Mouse (Mus musculus) MEL (cell line): ENCODE results near the gene Serinc2. TPM values are rescaled to one million over a fixed set of nuclear protein-coding genes. Genes with fewer than 3 reads are reported as not detected.

Source experiments
- DNase-seq: peaks from one replicate; pipeline ENCODE4 v3.0.0; 2011; ENCODE audit warnings: low read depth, low spot score
- H3K27ac ChIP-seq: 2 replicates; pipeline ENCODE4 v1.5.1; 2012; ENCODE audit warnings: low read depth, mild to moderate bottlenecking, control low read depth, low read length, moderate library complexity; ENCODE audit not compliant: control insufficient read depth
- H3K27me3 ChIP-seq, 2 experiments: fragments of 150-350 bp in 1 of 2; sonication (generic) in 1 of 2; 2 replicates each; pipeline ENCODE4 v1.6.1; 2012; ENCODE audit warnings: low read length in 2 of 2, mild to moderate bottlenecking in 2 of 2, improper control_type of control experiment in 1 of 2, moderate library complexity in 1 of 2; ENCODE audit not compliant: insufficient read depth in 2 of 2, control insufficient read depth in 1 of 2
- H3K36me3 ChIP-seq, 2 experiments: 2 replicates each; pipeline ENCODE4 v1.6.1; 2012 to 2014; ENCODE audit warnings: low read length in 2 of 2, improper control_type of control experiment in 1 of 2, inconsistent platforms in 1 of 2, mild to moderate bottlenecking in 1 of 2; ENCODE audit not compliant: insufficient read depth in 2 of 2, control insufficient read depth in 1 of 2
- H3K4me1 ChIP-seq, 2 experiments: fragments of 150-350 bp in 1 of 2; sonication (generic) in 1 of 2; 2 replicates each; pipeline ENCODE4 v1.6.1; 2012; ENCODE audit warnings: low read length in 2 of 2, improper control_type of control experiment in 1 of 2, mild to moderate bottlenecking in 1 of 2; ENCODE audit not compliant: insufficient read depth in 2 of 2, control insufficient read depth in 1 of 2
- H3K4me3 ChIP-seq, 2 experiments: fragments of 150-350 bp in 1 of 2; sonication (generic) in 1 of 2; 2 replicates each; pipeline ENCODE4 v1.5.1; 2012; ENCODE audit warnings: low read depth in 2 of 2, low read length in 2 of 2, mild to moderate bottlenecking in 2 of 2, moderate library complexity in 2 of 2, control low read depth in 1 of 2, improper control_type of control experiment in 1 of 2; ENCODE audit not compliant: control insufficient read depth in 1 of 2, insufficient read depth in 1 of 2
- H3K79me2 ChIP-seq: 2 replicates; pipeline ENCODE4 v1.6.1; 2012; ENCODE audit warnings: mild to moderate bottlenecking, low read length, moderate library complexity; ENCODE audit not compliant: control insufficient read depth, poor library complexity, insufficient read depth
- H3K9ac ChIP-seq: 2 replicates; pipeline ENCODE4 v1.6.1; 2012; ENCODE audit warnings: low read depth, mild to moderate bottlenecking, control low read depth, low read length, moderate library complexity; ENCODE audit not compliant: control insufficient read depth, poor library complexity, severe bottlenecking
- H3K9me3 ChIP-seq: fragments of 150-350 bp; sonication (generic); replicated peaks from 2 replicates; pipeline ENCODE4 v1.6.1; 2012; ENCODE audit warnings: mild to moderate bottlenecking, low read length, improper control_type of control experiment, moderate library complexity; ENCODE audit not compliant: insufficient read depth
- BHLHE40 ChIP-seq: IDR thresholded peaks from 2 replicates; pipeline ENCODE4 v1.6.1; 2012; ENCODE audit warnings: low read depth, mild to moderate bottlenecking, inconsistent platforms, low read length, improper control_type of control experiment, borderline replicate concordance
- CHD2 ChIP-seq: IDR thresholded peaks from 2 replicates; pipeline ENCODE4 v1.6.1; 2011; ENCODE audit warnings: low read length, improper control_type of control experiment
- CTCF ChIP-seq, 3 experiments: IDR thresholded peaks in 2 of 3; conservative IDR thresholded peaks in 1 of 3; 2 replicates each; pipeline ENCODE4 v1.5.1; 2011 to 2012; ENCODE audit warnings: low read length in 3 of 3, low read depth in 2 of 3, mild to moderate bottlenecking in 2 of 3, improper control_type of control experiment in 1 of 3, inconsistent platforms in 1 of 3, mixed read lengths in 1 of 3, moderate library complexity in 1 of 3; ENCODE audit not compliant: control insufficient read depth in 1 of 3, insufficient read depth in 1 of 3, poor library complexity in 1 of 3, severe bottlenecking in 1 of 3
- E2F4 ChIP-seq: IDR thresholded peaks from 2 replicates; pipeline ENCODE4 v1.6.1; 2011; ENCODE audit warnings: low read depth, low read length, improper control_type of control experiment, borderline replicate concordance
- ELF1 ChIP-seq: IDR thresholded peaks from 2 replicates; pipeline ENCODE4 v1.6.1; 2014; ENCODE audit warnings: low read depth, mild to moderate bottlenecking, inconsistent platforms, low read length, improper control_type of control experiment, moderate library complexity
- EP300 ChIP-seq, 2 experiments: IDR thresholded peaks; 2 replicates each; pipeline ENCODE4 v1.6.1; 2011; ENCODE audit warnings: improper control_type of control experiment in 2 of 2, low read length in 2 of 2, low read depth in 1 of 2, mild to moderate bottlenecking in 1 of 2
- ETS1 ChIP-seq: IDR thresholded peaks from 2 replicates; pipeline ENCODE4 v1.6.1; 2012; ENCODE audit warnings: low read depth, mild to moderate bottlenecking, inconsistent platforms, low read length, improper control_type of control experiment, moderate library complexity
- GATA1 ChIP-seq: IDR thresholded peaks from 2 replicates; pipeline ENCODE4 v1.6.1; 2011; ENCODE audit warnings: low read depth, low read length, improper control_type of control experiment
- HCFC1 ChIP-seq: IDR thresholded peaks from 2 replicates; pipeline ENCODE4 v1.6.1; 2012; ENCODE audit warnings: low read depth, mild to moderate bottlenecking, inconsistent platforms, low read length, improper control_type of control experiment, moderate library complexity
- JUND ChIP-seq: IDR thresholded peaks from 2 replicates; pipeline ENCODE4 v1.6.1; 2011; ENCODE audit warnings: low read depth, mild to moderate bottlenecking, improper control_type of control experiment, low read length
- MAX ChIP-seq: IDR thresholded peaks from 2 replicates; pipeline ENCODE4 v1.6.1; 2011; ENCODE audit warnings: low read length, improper control_type of control experiment
- MAZ ChIP-seq: IDR thresholded peaks from 2 replicates; pipeline ENCODE4 v1.6.1; 2012; ENCODE audit warnings: low read depth, mild to moderate bottlenecking, inconsistent platforms, low read length, improper control_type of control experiment
- MXI1 ChIP-seq: IDR thresholded peaks from 2 replicates; pipeline ENCODE4 v1.6.1; 2011; ENCODE audit warnings: mild to moderate bottlenecking, low read depth, low read length, improper control_type of control experiment
- MYB ChIP-seq: IDR thresholded peaks from 2 replicates; pipeline ENCODE4 v1.6.1; 2011; ENCODE audit warnings: mild to moderate bottlenecking, low read depth, low read length, improper control_type of control experiment
- NELFE ChIP-seq: IDR thresholded peaks from 2 replicates; pipeline ENCODE4 v1.6.1; 2011; ENCODE audit warnings: low read depth, low read length, improper control_type of control experiment
- NRF1 ChIP-seq: IDR thresholded peaks from 2 replicates; pipeline ENCODE4 v1.6.1; 2014; ENCODE audit warnings: low read depth, mild to moderate bottlenecking, inconsistent platforms, low read length, improper control_type of control experiment, moderate library complexity; ENCODE audit not compliant: poor library complexity, insufficient read depth, severe bottlenecking
- POLR2A ChIP-seq, 2 experiments: IDR thresholded peaks; 2 replicates each; pipeline ENCODE4 v1.6.1; 2011 to 2012; ENCODE audit warnings: low read length in 2 of 2, mild to moderate bottlenecking in 2 of 2, control low read depth in 1 of 2, improper control_type of control experiment in 1 of 2, low read depth in 1 of 2, moderate library complexity in 1 of 2; ENCODE audit not compliant: control insufficient read depth in 1 of 2, insufficient read depth in 1 of 2, poor library complexity in 1 of 2
- POLR2AphosphoS2 ChIP-seq: IDR thresholded peaks from 2 replicates; pipeline ENCODE4 v1.6.1; 2011; ENCODE audit warnings: low read length, improper control_type of control experiment
- POLR2AphosphoS5 ChIP-seq: IDR thresholded peaks from 2 replicates; pipeline ENCODE4 v1.6.1; 2012; ENCODE audit warnings: low read depth, borderline replicate concordance, mild to moderate bottlenecking, inconsistent platforms, low read length, moderate library complexity, mixed read lengths
- RAD21 ChIP-seq: IDR thresholded peaks from 2 replicates; pipeline ENCODE4 v1.6.1; 2011; ENCODE audit warnings: mild to moderate bottlenecking, low read depth, low read length, improper control_type of control experiment
- RCOR1 ChIP-seq: IDR thresholded peaks from 2 replicates; pipeline ENCODE4 v1.6.1; 2012; ENCODE audit warnings: low read depth, mild to moderate bottlenecking, inconsistent platforms, low read length, improper control_type of control experiment
- SIN3A ChIP-seq: IDR thresholded peaks from 2 replicates; pipeline ENCODE4 v1.6.1; 2012; ENCODE audit warnings: low read length, improper control_type of control experiment, inconsistent platforms
- SMC3 ChIP-seq: IDR thresholded peaks from 2 replicates; pipeline ENCODE4 v1.6.1; 2011; ENCODE audit warnings: low read depth, low read length, improper control_type of control experiment
- TAL1 ChIP-seq: IDR thresholded peaks from 2 replicates; pipeline ENCODE4 v1.6.1; 2012; ENCODE audit warnings: mild to moderate bottlenecking, inconsistent platforms, low read length, moderate library complexity, mixed read lengths
- TBP ChIP-seq: IDR thresholded peaks from 2 replicates; pipeline ENCODE4 v1.8.0; 2011; ENCODE audit warnings: low read depth, low read length, improper control_type of control experiment
- TCF12 ChIP-seq: IDR thresholded peaks from 2 replicates; pipeline ENCODE4 v1.6.1; 2014; ENCODE audit warnings: low read depth, mild to moderate bottlenecking, inconsistent platforms, low read length, improper control_type of control experiment, moderate library complexity
- USF2 ChIP-seq, 2 experiments: IDR thresholded peaks; 2 replicates each; pipeline ENCODE4 v1.6.1; 2011 to 2012; ENCODE audit warnings: improper control_type of control experiment in 2 of 2, low read length in 2 of 2, borderline replicate concordance in 1 of 2, inconsistent platforms in 1 of 2, low read depth in 1 of 2, mild to moderate bottlenecking in 1 of 2; ENCODE audit not compliant: insufficient read depth in 1 of 2
- ZKSCAN1 ChIP-seq: IDR thresholded peaks from 2 replicates; pipeline ENCODE4 v1.6.1; 2012; ENCODE audit warnings: low read depth, mild to moderate bottlenecking, inconsistent platforms, low read length, improper control_type of control experiment, moderate library complexity
- ZNF384 ChIP-seq: IDR thresholded peaks from 2 replicates; pipeline ENCODE4 v1.6.1; 2012; ENCODE audit warnings: low read depth, mild to moderate bottlenecking, inconsistent platforms, low read length, improper control_type of control experiment
- polyA plus RNA-seq, 2 experiments: library from polyadenylated mRNA; stranded (reverse) in 1 of 2; unstranded in 1 of 2; fragments of >175 nt in 1 of 2; fragments of >200 nt in 1 of 2; gene quantifications; 2 replicates each; pipeline versions ENCODE4 v1.2.1 to v1.2.4; 2012; ENCODE audit warnings: low replicate concordance in 2 of 2, low read depth in 1 of 2; ENCODE audit not compliant: insufficient read length in 2 of 2, insufficient read depth in 1 of 2, missing spikeins in 1 of 2
- total RNA-seq: library from RNA; depleted of rRNA; stranded (reverse); fragments of 300-350 nt; gene quantifications from 2 replicates; pipeline ENCODE4 v1.2.3, GENCODE M21; 2012

Gene Serinc2
- total and polyA plus RNA-seq, 3 experiments = 0.21 TPM; not detected in 2

GRCm38 (mm10) chr4:130213857-130214256, 65.1 kb downstream of the Serinc2 start:
- peak; percentile 74 for DNase-seq
- Histone ChIP-seq H3K36me3 (peaks cover 0 to 17% of the 10 kb centered on the region in 2 experiments; a peak in 2 of 4 replicates), H3K27me3 (0 out of 4 replicates have a peak, but pooled peaks cover 0 to under 1% of the 10 kb centered on the region in 2 experiments), H3K4me1 (peaks cover 8 to 26% of the 10 kb centered on the region in 2 experiments), H3K9ac (no peak overlapping the region), H3K27ac (no peak overlapping the region), H3K79me2 (no peaks in the 10 kb centered on the region), H3K4me3 (no peak overlapping the region; a peak in 1 of 4 replicates)
- TF ChIP-seq SMC3 (no peak), MXI1 (no peak), TAL1 (peak; percentile 55), MAZ (peak; percentile 59; the same call in 1 of the 2 replicates), E2F4 (no peak), ZNF384 (no peak), POLR2AphosphoS2 (no peak), POLR2A (IDR thresholded peaks at IDR 0.05; ENCODE audit: control insufficient read depth in 1 of 2, insufficient read depth in 1 of 2, low read depth in 1 of 2, low read length in 2 of 2, poor library complexity in 1 of 2) (no peak), JUND (no peak), BHLHE40 (no peak), CTCF (IDR thresholded peaks at IDR 0.05 in 2 of 3, conservative IDR thresholded peaks at IDR 0.05 in 1 of 3; ENCODE audit: control insufficient read depth in 1 of 3, insufficient read depth in 1 of 3, low read depth in 2 of 3, low read length in 3 of 3, poor library complexity in 1 of 3, severe bottlenecking in 1 of 3) (peak in 2 of 3 experiments; percentile 4 to 9; a peak in 1 of 6 replicates), POLR2AphosphoS5 (no peak), NELFE (no peak), ZKSCAN1 (no peak), TBP (0 out of 2 replicates have a peak, but pooled peaks have one; percentile 34), SIN3A (no peak), MYB (no peak), CHD2 (no peak), USF2 (IDR thresholded peaks at IDR 0.05; ENCODE audit: borderline replicate concordance in 1 of 2, insufficient read depth in 1 of 2, low read depth in 1 of 2, low read length in 2 of 2) (no peak), HCFC1 (no peak), ELF1 (no peak), RAD21 (no peak), RCOR1 (no peak), GATA1 (peak; percentile 53), MAX (peak; percentile 45; the same call in 1 of the 2 replicates), NRF1 (no peak), EP300 (IDR thresholded peaks at IDR 0.05; ENCODE audit: low read depth in 1 of 2, low read length in 2 of 2) (0 out of 4 replicates have a peak, but pooled peaks of 1 of the 2 experiments have one; percentile 14), ETS1 (no peak), TCF12 (0 out of 2 replicates have a peak, but pooled peaks have one; percentile 20)
- TF ChIP-seq, all 39 proteins: peak for 8
- no peaks in the 10 kb centered on the region for H3K9me3 ChIP-seq
